Mouse (Mus musculus) C2C12 (cell line): ENCODE measurements around the gene Rbm47.

Source experiments
- CEBPB ChIP-seq: IDR thresholded peaks from one replicate; pipeline ENCODE4 v1.6.1; 2011; ENCODE audit warnings: low read depth, mild to moderate bottlenecking, control low read depth, moderate library complexity
- CTCF ChIP-seq: IDR thresholded peaks from one replicate; pipeline ENCODE4 v1.5.1; 2011; ENCODE audit not compliant: control insufficient read depth, insufficient read depth, insufficient read length
- FOSL1 ChIP-seq: IDR thresholded peaks from one replicate; pipeline ENCODE4 v1.8.0; 2011; ENCODE audit warnings: mild to moderate bottlenecking, low read length; ENCODE audit not compliant: poor library complexity, insufficient read depth, severe bottlenecking
- MAX ChIP-seq: IDR thresholded peaks from one replicate; pipeline ENCODE4 v1.6.1; 2011; ENCODE audit warnings: mild to moderate bottlenecking, control low read depth
- MYOD1 ChIP-seq: IDR thresholded peaks from one replicate; pipeline ENCODE4 v1.6.1; 2011; ENCODE audit warnings: low read depth; ENCODE audit not compliant: control insufficient read depth, insufficient read length
- MYOG ChIP-seq: IDR thresholded peaks from one replicate; pipeline ENCODE4 v1.6.1; 2011; ENCODE audit not compliant: control insufficient read depth, insufficient read length; ENCODE audit errors: extremely low read depth
- USF1 ChIP-seq: IDR thresholded peaks from one replicate; pipeline ENCODE4 v1.6.1; 2011; ENCODE audit warnings: low read depth, mild to moderate bottlenecking, control low read depth, moderate library complexity

- TF ChIP-seq CTCF (no peak), MYOG (no peak), USF1 (no peak), MYOD1 (no peak), CEBPB (no peak), MAX (no peak), FOSL1 (no peak)
Observed at GRCm38 (mm10) chr5:66128948-66129347, 44.0 kb downstream of the Rbm47 start.
